Comparison of ENCODE assay signal across 8 mouse cellular contexts in genomic region chr19:47578581-47579224, GRCm38 (mm10). TPM values are rescaled to one million over a fixed set of nuclear protein-coding genes. Genes with fewer than 3 reads are reported as not detected.
DNase-seq lines count a peak whose midpoint lies in the region; ATAC-seq and TF ChIP-seq lines count a peak whose summit lies in the region.

No protein-coding gene starts in this region.

- 0 out of 2 replicates have a peak, but pooled peaks have one; percentile 6 for ATAC-seq in limb, embryonic 11.5 days (ENCODE audit: insufficient number of reproducible peaks, low FRiP score, low TSS enrichment, low read depth)
- ATAC-seq in midbrain, embryonic 16.5 days, result no peak

- peak overlapping the region; percentile 66 for H3K4me2 ChIP-seq in limb, embryonic 11.5 days (ENCODE audit: low read depth, severe bottlenecking)
- peak overlapping the region; percentile 65 for H3K4me2 ChIP-seq in midbrain, embryonic 16.5 days (ENCODE audit: low read length)

- no peak for TF ChIP-seq POLR2A in bone marrow, adult 2 months (IDR thresholded peaks at IDR 0.05; ENCODE audit: borderline replicate concordance, control insufficient read depth, low read depth, low read length)

- peak overlapping the region; percentile 97 for H3K27ac ChIP-seq in heart, embryonic 10.5 days
- H3K27ac ChIP-seq in bone marrow, adult 2 months (ENCODE audit: control insufficient read depth, insufficient read depth, low read depth, low read length, poor library complexity), result peak overlapping the region; percentile 98
- H3K27ac ChIP-seq in limb, embryonic 11.5 days (replicated peaks; ENCODE audit: low read depth, low read length), result peak overlapping the region; percentile 89
- peak overlapping the region; percentile 91 for H3K27ac ChIP-seq in midbrain, embryonic 16.5 days (ENCODE audit: low read length)

- no peaks in the 10 kb centered on the region for H3K27me3 ChIP-seq in heart, embryonic 10.5 days (ENCODE audit: insufficient read depth, poor library complexity, severe bottlenecking)
- no peaks in the 10 kb centered on the region for H3K27me3 ChIP-seq in limb, embryonic 11.5 days (ENCODE audit: control insufficient read depth, insufficient read depth, low read length)
- no peaks in the 10 kb centered on the region for H3K27me3 ChIP-seq in midbrain, embryonic 16.5 days (ENCODE audit: control insufficient read depth, insufficient read depth, low read depth, low read length)

- peak overlapping the region; percentile 91 for H3K9ac ChIP-seq in limb, embryonic 11.5 days (ENCODE audit: low read length)
- peak overlapping the region; percentile 97 for H3K9ac ChIP-seq in midbrain, embryonic 16.5 days (ENCODE audit: low read depth, low read length)

- no peak for TF ChIP-seq CTCF in bone marrow, adult 2 months (IDR thresholded peaks at IDR 0.05; ENCODE audit: control insufficient read depth, insufficient read depth, low read length)

- H3K4me1 ChIP-seq in heart, embryonic 10.5 days, result peaks cover 25% of the 10 kb centered on the region
- H3K4me1 ChIP-seq in bone marrow, adult 2 months (ENCODE audit: control insufficient read depth, insufficient read depth, low read length), result no peaks in the 10 kb centered on the region
- peaks cover 13% of the 10 kb centered on the region; the same call in 1 of the 2 replicates for H3K4me1 ChIP-seq in limb, embryonic 11.5 days (ENCODE audit: control insufficient read depth, insufficient read depth, low read length)
- peaks cover 25% of the 10 kb centered on the region for H3K4me1 ChIP-seq in midbrain, embryonic 16.5 days (ENCODE audit: control insufficient read depth, insufficient read depth, low read length)

- H3K9me3 ChIP-seq in heart, embryonic 10.5 days, result no peaks in the 10 kb centered on the region
- no peaks in the 10 kb centered on the region for H3K9me3 ChIP-seq in limb, embryonic 11.5 days (ENCODE audit: control insufficient read depth, low read length)
- no peaks in the 10 kb centered on the region for H3K9me3 ChIP-seq in midbrain, embryonic 16.5 days (replicated peaks; ENCODE audit: control insufficient read depth, low read length, poor library complexity, severe bottlenecking)

- DNase-seq in heart, embryonic 10.5 days (ENCODE audit: low spot score), result no peak
- no peak for DNase-seq in heart, adult 18-20 months
- DNase-seq in heart, postnatal 4 days, result peak; percentile 35
- peak; percentile 49 for DNase-seq in limb, embryonic 11.5 days (ENCODE audit: low spot score)
- no peak for DNase-seq in right cerebral cortex, postnatal 25 days
- no peak for DNase-seq in urinary bladder, postnatal 10 days (ENCODE audit: low spot score)

- H3K4me3 ChIP-seq in heart, embryonic 10.5 days, result peak overlapping the region; percentile 81
- peak overlapping the region; percentile 93 for H3K4me3 ChIP-seq in bone marrow, adult 2 months (replicated peaks; ENCODE audit: control insufficient read depth, low read depth, low read length)
- H3K4me3 ChIP-seq in limb, embryonic 11.5 days (ENCODE audit: low read depth, low read length), result peak overlapping the region; percentile 52
- H3K4me3 ChIP-seq in midbrain, embryonic 16.5 days (ENCODE audit: low read depth, low read length), result peak overlapping the region; percentile 77

- WGBS in heart, embryonic 10.5 days, result 9% methylated on average over 13 of the region's 13 CpGs
- WGBS in bone marrow, adult 2 months, result 24% methylated on average over 13 of the region's 13 CpGs
- 7% methylated on average over 13 of the region's 13 CpGs for WGBS in limb, embryonic 11.5 days
- 18% methylated on average over 13 of the region's 13 CpGs for WGBS in midbrain, embryonic 16.5 days

- no peaks in the 10 kb centered on the region for H3K36me3 ChIP-seq in heart, embryonic 10.5 days
- H3K36me3 ChIP-seq in limb, embryonic 11.5 days (ENCODE audit: control insufficient read depth, insufficient read depth, low read length), result no peaks in the 10 kb centered on the region
- H3K36me3 ChIP-seq in midbrain, embryonic 16.5 days (ENCODE audit: control insufficient read depth, insufficient read depth, low read length), result no peaks in the 10 kb centered on the region

RNA-seq across cellular contexts. Expression of gene Slk, which starts 0.8 kb away (rescaled TPM):
- 7.8 and 10.1 TPM in 2 replicates for polyA plus RNA-seq in heart, embryonic 10.5 days (2016; fragmentation: Nextera tagmentation; extraction: Ambion mirVana)
- 10 to 100 TPM; 72.8 to 83.3 TPM for total RNA-seq in heart, adult 18-20 months (2021)
- polyA plus RNA-seq in bone marrow, adult 2 months (2011; ENCODE audit: insufficient read depth, insufficient read length, low replicate concordance, missing spikeins), result 40.1 and 54.3 TPM in 2 replicates
- 100 to 1,000 TPM; 131 to 139 TPM for total RNA-seq in heart, postnatal 4 days (2021)
- polyA plus RNA-seq in limb, embryonic 11.5 days (2014; fragmentation: Nextera tagmentation; extraction: Ambion mirVana), result 11.8 and 13.2 TPM in 2 replicates
- polyA plus RNA-seq in midbrain, embryonic 16.5 days (2015; fragmentation: Nextera tagmentation; extraction: Ambion mirVana), result 4.7 and 5.8 TPM in 2 replicates

RNA-seq across cellular contexts. Expression of gene Stn1, which starts 41.4 kb away (rescaled TPM):
- 42.2 and 53.8 TPM in 2 replicates for polyA plus RNA-seq in heart, embryonic 10.5 days (2016; fragmentation: Nextera tagmentation; extraction: Ambion mirVana)
- 10 to 100 TPM; 17.2 to 17.3 TPM for total RNA-seq in heart, adult 18-20 months (2021)
- polyA plus RNA-seq in bone marrow, adult 2 months (2011; ENCODE audit: insufficient read depth, insufficient read length, low replicate concordance, missing spikeins), result 7.5 and 19.1 TPM in 2 replicates
- 10 to 100 TPM; 23.1 to 26.3 TPM for total RNA-seq in heart, postnatal 4 days (2021)
- 60.5 and 60.6 TPM in 2 replicates for polyA plus RNA-seq in limb, embryonic 11.5 days (2014; fragmentation: Nextera tagmentation; extraction: Ambion mirVana)
- polyA plus RNA-seq in midbrain, embryonic 16.5 days (2015; fragmentation: Nextera tagmentation; extraction: Ambion mirVana), result 23.4 and 24.0 TPM in 2 replicates

Comparison
In these comparisons a context has a peak if more than half of its experiments do, and no peak if none do; other contexts are left out.
1. DNase-seq: peak in heart, postnatal 4 days (single experiment) and limb, embryonic 11.5 days (single experiment); none in heart, embryonic 10.5 days (single experiment), heart, adult 18-20 months (0 of 2), right cerebral cortex, postnatal 25 days (single experiment) and urinary bladder, postnatal 10 days (single experiment).
2. Peak in every context shown above with its lines, with median percentiles within 50 percentile points of each other: H3K27ac ChIP-seq and H3K4me3 ChIP-seq.